Mouse (Mus musculus) hindbrain, embryonic 12.5 days (tissue): ENCODE results near the gene Triap1. TPM values are rescaled to one million over a fixed set of nuclear protein-coding genes. Genes with fewer than 3 reads are reported as not detected.

ENCODE experiments used
- ATAC-seq: fragments of 200-750 bp; cut with Nextera tagmentation; 2 replicates; pipeline ENCODE4 v1.8.0; 2017; ENCODE audit warnings: moderate TSS enrichment; ENCODE audit not compliant: low FRiP score
- H3K27ac ChIP-seq: fragments of 300-500 bp; sonication (generic); 2 replicates; pipeline ENCODE4 v1.5.1; 2016; ENCODE audit warnings: mild to moderate bottlenecking
- H3K27me3 ChIP-seq: fragments of 300-500 bp; sonication (generic); 2 replicates; pipeline ENCODE4 v1.6.1; 2016; ENCODE audit warnings: mild to moderate bottlenecking
- H3K36me3 ChIP-seq: fragments of 300-500 bp; sonication (generic); 2 replicates; pipeline ENCODE4 v1.6.1; 2016; ENCODE audit warnings: mild to moderate bottlenecking
- H3K4me1 ChIP-seq: fragments of 300-500 bp; sonication (generic); 2 replicates; pipeline ENCODE4 v1.6.1; 2016
- H3K4me2 ChIP-seq: fragments of 300-500 bp; sonication (generic); replicated peaks from 2 replicates; pipeline ENCODE4 v1.6.1; 2016; ENCODE audit warnings: mild to moderate bottlenecking
- H3K4me3 ChIP-seq: fragments of 300-500 bp; sonication (generic); 2 replicates; pipeline ENCODE4 v1.5.1; 2016; ENCODE audit warnings: mild to moderate bottlenecking
- H3K9ac ChIP-seq: fragments of 300-500 bp; sonication (generic); 2 replicates; pipeline ENCODE4 v1.6.1; 2016; ENCODE audit warnings: mild to moderate bottlenecking, moderate library complexity
- H3K9me3 ChIP-seq: fragments of 300-500 bp; sonication (generic); replicated peaks from 2 replicates; pipeline ENCODE4 v1.6.1; 2016; ENCODE audit warnings: mild to moderate bottlenecking
- WGBS: fragments of 180-500 bp; shearing (Covaris S2); methylation state at CpG from one replicate; pipeline ENCODE4 v1.1.7; 2016; 5-methylcytosine and 5-hydroxymethylcytosine counted together
- polyA plus RNA-seq: library from polyadenylated mRNA; unstranded; fragments of >200 nt; fragmentation: Nextera tagmentation; extraction: Ambion mirVana; gene quantifications from 2 replicates; pipeline ENCODE4 v1.2.1, GENCODE M21; 2016

Triap1 gene
- polyA plus RNA-seq, 1 experiment from 2014 or later: 49.5 TPM

DNA sequence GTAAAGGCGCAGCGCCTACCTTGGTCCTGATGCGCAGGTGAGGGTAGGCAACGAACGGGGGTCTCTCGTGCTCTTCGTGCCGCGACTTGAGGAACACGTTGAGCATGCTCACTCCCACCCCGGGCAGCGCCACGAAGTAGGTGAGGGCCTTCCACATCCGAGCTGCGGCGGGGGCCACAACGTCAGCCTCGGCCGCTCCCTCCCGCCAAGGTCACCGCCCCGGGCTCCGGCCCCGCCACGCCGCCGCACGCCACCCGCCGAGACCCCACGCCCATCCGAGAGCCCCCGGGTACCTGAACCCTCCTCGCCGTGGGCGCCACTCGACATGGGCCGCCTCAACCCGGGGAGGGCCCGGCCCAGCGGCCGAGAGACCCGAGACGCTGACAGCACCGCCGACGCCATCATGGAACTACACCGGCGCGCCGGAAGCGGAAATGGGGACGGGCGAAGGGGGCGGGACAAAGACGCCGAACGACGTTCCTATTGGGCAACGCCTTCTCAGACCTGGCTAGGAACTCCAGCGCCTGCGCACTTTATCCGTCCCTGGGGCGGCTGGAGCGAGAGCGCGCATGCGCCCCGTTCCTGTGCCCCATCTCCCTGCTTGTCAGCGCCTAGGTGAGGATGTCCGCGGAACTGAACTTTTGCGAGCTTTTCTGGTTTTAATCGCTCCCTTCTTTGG, 7.7 kb downstream of the Triap1 start, which contains the start of gene Cox6a1:
Gene Cox6a1, minus strand, starts transcription at position 436 of the 679 bp plus-strand sequence.
- Histone ChIP-seq H3K9ac (peak within 1 kb of the TSS; percentile 84), H3K4me2 (peak within 1 kb of the TSS; percentile 82), H3K27me3 (no peaks in the 10 kb centered on the region), H3K4me3 (peak within 1 kb of the TSS; percentile 86), H3K9me3 (no peaks in the 10 kb centered on the region), H3K27ac (peak within 1 kb of the TSS; percentile 89), H3K4me1 (peaks cover 20% of the 10 kb centered on the region), H3K36me3 (peaks cover 27% of the 10 kb centered on the region)
- peak; percentile 90 for ATAC-seq
- under 1% methylated on average over 68 of the region's 74 CpGs for WGBS

DNA sequence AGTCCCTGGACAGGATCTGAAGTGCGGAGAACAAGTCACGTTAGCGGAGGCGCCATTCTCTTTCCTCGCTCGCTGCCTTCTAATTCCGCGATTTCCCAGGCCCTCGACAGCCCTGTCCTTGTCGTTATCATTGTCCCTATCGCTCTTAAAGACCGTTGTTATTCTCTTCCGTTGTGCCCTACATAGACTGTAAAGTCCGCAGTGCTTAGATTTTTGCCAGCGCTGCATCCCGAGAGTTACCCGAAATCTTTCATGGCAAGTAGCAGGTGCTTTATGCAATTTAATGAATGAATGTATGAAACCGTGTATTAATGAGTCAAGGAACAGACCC, 8.2 kb downstream of the Triap1 start:
- ATAC-seq: peak; percentile 46; the same call in 1 of the 2 replicates
- WGBS: 1% methylated on average over 18 of the region's 18 CpGs
- Histone ChIP-seq H3K36me3 (peaks cover 22% of the 10 kb centered on the region), H3K4me3 (peak overlapping the region; percentile 86), H3K27me3 (no peaks in the 10 kb centered on the region), H3K9me3 (no peaks in the 10 kb centered on the region), H3K4me2 (peak overlapping the region; percentile 82), H3K9ac (peak overlapping the region; percentile 84), H3K4me1 (peaks cover 20% of the 10 kb centered on the region), H3K27ac (peak overlapping the region; percentile 89)

DNA sequence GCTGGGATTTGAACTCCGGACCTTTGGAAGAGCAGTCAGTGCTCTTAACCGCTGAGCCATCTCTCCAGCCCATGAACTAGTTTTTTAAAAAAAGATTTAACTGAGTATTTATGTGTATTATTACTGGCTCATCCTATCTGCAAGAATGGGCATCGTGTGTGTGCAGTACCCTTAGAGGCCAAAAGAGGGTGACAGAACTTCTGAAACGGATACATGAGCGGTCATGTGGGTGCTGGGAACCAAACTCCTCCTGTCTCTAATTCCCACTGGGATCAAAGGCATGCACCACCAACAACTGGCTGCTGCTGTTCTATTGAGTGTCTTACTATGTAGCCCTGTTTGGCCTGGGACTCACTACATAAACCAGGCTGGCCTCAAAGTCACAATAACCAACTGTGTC, 10.3 kb downstream of the Triap1 start:
- no peak overlapping the region for H3K27ac ChIP-seq
- no peak overlapping the region for H3K9ac ChIP-seq
- H3K4me2 ChIP-seq: no peak overlapping the region
- peaks cover 16% of the 10 kb centered on the region for H3K4me1 ChIP-seq
- H3K9me3 ChIP-seq: no peaks in the 10 kb centered on the region
- peaks cover 2% of the 10 kb centered on the region for H3K36me3 ChIP-seq
- no peak overlapping the region for H3K4me3 ChIP-seq
- no peak for ATAC-seq
- H3K27me3 ChIP-seq: no peaks in the 10 kb centered on the region
- 78% methylated on average over 5 of the region's 5 CpGs for WGBS

DNA sequence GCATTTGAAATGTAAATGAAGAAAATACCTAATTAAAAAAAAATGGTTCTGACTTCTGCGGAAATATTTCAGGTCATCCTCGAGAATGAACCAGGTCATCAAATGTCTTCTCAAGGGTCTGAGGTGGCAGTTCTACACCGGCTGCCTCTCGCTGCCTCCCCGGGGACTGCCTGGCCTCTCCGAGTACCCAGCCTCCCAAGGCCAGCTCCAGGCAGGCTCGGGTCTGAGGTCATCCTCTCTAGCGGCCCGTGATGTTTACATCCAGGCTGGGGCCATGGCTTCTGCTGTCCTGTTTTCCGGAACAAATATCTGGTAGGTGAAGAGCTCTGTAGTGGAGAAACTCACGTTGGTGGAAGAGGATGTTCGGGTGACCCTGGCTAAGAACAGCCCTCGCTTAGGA, 14.0 kb downstream of the Triap1 start:
- H3K4me3 ChIP-seq: no peak overlapping the region
- no peaks in the 10 kb centered on the region for H3K9me3 ChIP-seq
- no peaks in the 10 kb centered on the region for H3K27me3 ChIP-seq
- H3K4me2 ChIP-seq: no peak overlapping the region
- no peaks in the 10 kb centered on the region for H3K36me3 ChIP-seq
- no peak overlapping the region for H3K9ac ChIP-seq
- no peak overlapping the region for H3K27ac ChIP-seq
- no peak for ATAC-seq
- 0 out of 2 replicates have a peak, but pooled peaks cover under 1% of the 10 kb centered on the region for H3K4me1 ChIP-seq
- WGBS: 64% methylated on average over 13 of the region's 13 CpGs

DNA sequence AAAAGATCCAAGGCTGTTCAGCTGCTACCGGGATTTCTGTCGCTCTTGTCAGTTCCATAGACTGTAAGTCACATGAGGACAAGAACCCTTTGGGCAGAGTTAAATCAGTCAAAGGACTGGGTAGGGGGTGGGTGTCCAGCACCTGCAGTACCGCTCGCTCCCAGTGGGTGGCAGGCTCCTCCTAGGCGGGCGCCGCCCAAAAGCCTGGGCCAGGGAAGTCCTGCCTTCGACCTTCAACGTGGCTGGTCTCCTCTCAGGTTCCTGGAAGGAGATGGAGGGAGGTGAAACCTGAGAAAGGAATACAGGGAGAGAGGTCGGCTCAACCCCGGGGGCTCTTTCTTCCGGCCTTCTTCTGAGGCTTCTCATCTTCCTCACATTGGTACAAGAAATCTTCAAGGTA, 17.8 kb downstream of the Triap1 start:
- Histone ChIP-seq H3K4me2 (no peak overlapping the region), H3K4me1 (peaks cover 9% of the 10 kb centered on the region; the same call in 1 of the 2 replicates), H3K27me3 (no peaks in the 10 kb centered on the region), H3K9ac (no peak overlapping the region), H3K4me3 (no peak overlapping the region), H3K9me3 (no peaks in the 10 kb centered on the region), H3K27ac (no peak overlapping the region), H3K36me3 (no peaks in the 10 kb centered on the region)
- WGBS: 6% methylated on average over 12 of the region's 12 CpGs
- ATAC-seq: peak; percentile 66

DNA sequence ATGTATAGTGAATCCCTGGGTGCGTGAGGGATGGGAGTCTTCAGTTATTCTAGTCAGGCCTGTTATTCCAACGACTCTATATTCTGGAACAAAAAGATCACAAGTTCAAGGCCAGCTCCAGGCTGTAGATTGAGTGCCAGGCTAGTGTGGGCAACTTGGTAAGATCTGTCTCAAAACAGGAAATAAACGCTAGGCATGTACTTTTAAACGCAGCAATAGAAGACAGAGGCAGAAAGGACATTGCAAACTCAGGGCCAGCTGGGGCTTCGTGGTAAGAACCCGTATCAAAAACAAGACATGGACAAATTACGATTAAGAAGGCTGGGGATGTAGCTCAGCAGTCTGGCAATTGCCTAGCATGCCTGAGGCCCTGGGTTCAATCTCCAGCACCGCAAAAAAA, 18.4 kb downstream of the Triap1 start:
- 86% methylated on average over 8 of the region's 8 CpGs for WGBS
- H3K9ac ChIP-seq: no peak overlapping the region
- no peaks in the 10 kb centered on the region for H3K36me3 ChIP-seq
- H3K9me3 ChIP-seq: no peaks in the 10 kb centered on the region
- no peak overlapping the region for H3K27ac ChIP-seq
- no peak overlapping the region for H3K4me2 ChIP-seq
- H3K4me1 ChIP-seq: peaks cover 9% of the 10 kb centered on the region; the same call in 1 of the 2 replicates
- no peaks in the 10 kb centered on the region for H3K27me3 ChIP-seq
- H3K4me3 ChIP-seq: no peak overlapping the region
- no peak for ATAC-seq

DNA sequence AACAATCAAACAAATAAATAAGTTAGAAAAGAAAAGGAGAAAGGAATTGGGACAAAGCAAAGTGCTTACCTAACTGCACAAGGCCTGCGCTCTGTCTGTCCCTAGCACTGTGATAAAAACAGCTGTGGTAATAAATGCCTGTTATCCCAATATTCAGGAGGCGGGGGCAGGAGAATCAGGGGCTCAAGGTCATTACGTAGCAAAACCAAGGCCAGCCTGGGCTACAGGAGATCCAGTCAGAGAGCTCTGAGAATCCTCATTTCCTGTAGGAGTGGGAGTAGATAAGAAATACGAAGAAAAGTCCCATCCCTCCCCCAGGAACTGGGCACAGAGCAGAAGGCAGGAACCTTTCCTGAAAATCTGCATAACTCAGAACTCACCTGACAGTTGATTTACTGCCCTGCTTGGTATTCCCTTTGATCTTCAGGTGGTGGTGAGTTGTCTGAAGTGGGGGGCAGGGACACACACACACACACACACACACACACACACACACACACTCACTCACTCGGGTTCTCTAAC, 18.9 kb downstream of the Triap1 start:
- no peak for ATAC-seq
- H3K4me1 ChIP-seq: peaks cover 9% of the 10 kb centered on the region; the same call in 1 of the 2 replicates
- 60% methylated on average over 5 of the region's 5 CpGs for WGBS

DNA sequence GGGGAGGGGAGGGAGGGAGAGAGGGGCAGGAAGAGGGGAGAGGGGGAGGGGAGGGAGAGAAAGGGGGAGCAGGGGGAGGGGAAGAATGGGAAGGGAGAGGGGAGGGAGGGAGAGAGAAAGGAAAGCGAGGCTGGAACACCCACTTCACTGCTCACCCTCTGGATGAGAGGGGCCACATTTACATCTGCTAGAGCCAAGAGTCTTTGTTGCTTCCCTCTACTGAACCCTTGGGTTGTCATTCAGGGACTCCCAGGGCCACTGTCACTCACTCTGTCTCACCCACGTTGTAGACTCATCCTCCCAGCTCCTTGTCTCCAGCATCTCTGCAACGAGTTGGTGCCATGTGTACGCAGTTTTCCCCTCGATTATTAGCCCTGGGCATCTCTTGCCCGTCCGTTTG, 21.2 kb downstream of the Triap1 start:
- WGBS: 26% methylated on average over 7 of the region's 7 CpGs
- no peak overlapping the region; the same call in 1 of the 2 replicates for H3K27ac ChIP-seq
- no peak for ATAC-seq

More for the DNA sequence above, 18.9 kb downstream of the Triap1 start:
- H3K27me3 ChIP-seq: no peaks in the 10 kb centered on the region
- no peak overlapping the region for H3K4me2 ChIP-seq
- H3K27ac ChIP-seq: no peak overlapping the region
- H3K36me3 ChIP-seq: no peaks in the 10 kb centered on the region
- H3K9me3 ChIP-seq: no peaks in the 10 kb centered on the region
- no peak overlapping the region for H3K9ac ChIP-seq
- H3K4me3 ChIP-seq: no peak overlapping the region

DNA sequence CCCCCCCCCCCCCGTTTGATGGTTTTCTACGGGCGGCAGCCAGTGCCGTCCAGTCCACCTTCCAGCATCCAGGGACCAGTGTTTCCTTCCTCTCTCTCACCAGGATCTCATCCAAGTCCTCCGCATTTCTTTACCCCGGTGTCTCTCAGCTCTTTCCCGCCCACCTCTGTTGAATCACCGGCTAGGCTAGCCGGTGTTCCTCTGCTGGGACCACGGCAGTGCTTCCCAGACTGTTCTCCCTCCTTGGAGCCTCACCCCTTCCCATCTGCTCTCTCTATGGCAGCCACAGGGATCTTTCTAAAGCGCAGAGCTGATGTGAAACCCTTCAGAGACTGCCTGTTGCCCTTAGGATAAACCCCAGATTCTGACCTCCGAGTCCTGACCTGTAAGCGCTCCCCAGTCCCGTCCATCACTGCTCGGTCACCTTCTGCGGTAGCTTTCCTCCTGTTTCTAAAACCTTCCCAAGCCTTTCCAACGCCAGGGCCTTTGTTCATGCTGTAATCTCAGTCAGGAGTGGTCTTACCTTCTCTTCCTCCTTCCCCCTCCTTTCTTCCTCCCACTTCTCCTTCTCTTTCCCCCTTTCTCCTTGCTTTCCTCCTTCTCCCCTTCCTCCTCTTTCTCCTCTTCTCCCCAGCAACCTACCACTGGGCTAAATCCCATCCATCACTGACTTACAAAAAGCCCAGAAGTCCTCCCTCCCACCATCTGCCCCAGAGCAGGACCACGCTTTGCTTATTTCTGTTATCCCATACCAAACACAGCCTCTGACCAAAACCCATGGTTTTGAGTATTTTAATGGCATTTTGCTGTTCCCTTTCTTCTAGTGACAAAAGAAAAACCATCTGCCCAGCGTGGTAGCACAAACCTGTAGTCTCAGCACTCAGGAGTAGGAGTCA, 22.0 kb downstream of the Triap1 start:
- Histone ChIP-seq H3K27ac (peak overlapping the region; percentile 66), H3K4me3 (no peak overlapping the region), H3K9ac (no peak overlapping the region; the same call in 1 of the 2 replicates), H3K4me1 (peaks cover 9% of the 10 kb centered on the region; the same call in 1 of the 2 replicates), H3K27me3 (no peaks in the 10 kb centered on the region), H3K36me3 (no peaks in the 10 kb centered on the region), H3K9me3 (no peaks in the 10 kb centered on the region), H3K4me2 (no peak overlapping the region)
- 10% methylated on average over 19 of the region's 19 CpGs for WGBS
- ATAC-seq: no peak

More for the DNA sequence above, 21.2 kb downstream of the Triap1 start:
- Histone ChIP-seq H3K9ac (peak overlapping the region; percentile 2; the same call in 1 of the 2 replicates), H3K4me3 (no peak overlapping the region), H3K27me3 (no peaks in the 10 kb centered on the region), H3K9me3 (no peaks in the 10 kb centered on the region), H3K4me1 (peaks cover 9% of the 10 kb centered on the region; the same call in 1 of the 2 replicates), H3K36me3 (no peaks in the 10 kb centered on the region), H3K4me2 (no peak overlapping the region)

DNA sequence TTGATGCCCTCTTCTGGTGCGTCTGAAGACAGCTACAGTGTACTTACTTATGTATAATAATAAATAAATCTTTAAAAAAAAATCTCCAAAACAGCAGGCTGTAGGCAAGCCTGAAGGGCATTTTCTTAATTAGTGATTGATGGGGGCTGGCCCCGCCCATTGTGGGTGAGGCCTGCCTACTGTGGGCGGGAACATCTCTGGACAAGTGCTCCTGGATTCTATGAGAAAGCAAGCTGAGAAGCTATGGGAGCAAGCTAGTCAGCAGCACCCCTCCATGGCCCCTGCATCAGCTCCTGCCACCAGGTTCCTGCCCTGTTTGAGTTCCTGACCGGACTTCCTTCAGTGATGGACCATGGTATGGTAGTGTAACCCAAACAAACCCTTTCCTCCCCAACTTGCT, 23.8 kb downstream of the Triap1 start:
- Histone ChIP-seq H3K4me3 (no peak overlapping the region), H3K4me1 (peaks cover 9% of the 10 kb centered on the region; the same call in 1 of the 2 replicates), H3K36me3 (no peaks in the 10 kb centered on the region), H3K27me3 (no peaks in the 10 kb centered on the region), H3K9me3 (no peaks in the 10 kb centered on the region), H3K4me2 (no peak overlapping the region), H3K9ac (no peak overlapping the region), H3K27ac (no peak overlapping the region)
- no peak for ATAC-seq
- WGBS: 90% methylated on average over 4 of the region's 4 CpGs

DNA sequence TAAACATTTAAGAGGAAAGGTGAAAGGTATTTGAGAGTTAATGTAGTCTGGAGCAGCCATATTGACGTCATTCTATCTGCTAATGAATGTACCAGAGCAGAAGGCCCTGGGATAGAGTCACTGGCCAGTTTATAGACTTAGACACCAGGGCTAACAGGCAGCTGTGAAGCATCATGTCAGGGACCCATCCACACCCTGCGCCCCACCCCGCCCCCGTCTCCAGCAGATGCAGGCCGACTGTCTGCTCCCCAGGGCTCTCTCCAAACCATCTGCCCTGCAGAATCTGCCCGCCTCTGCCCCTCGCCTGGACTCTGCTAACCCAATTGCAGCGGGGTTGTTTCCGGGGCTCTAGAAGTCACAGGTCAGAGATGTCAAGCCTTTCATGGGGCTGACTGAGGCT, 30.7 kb downstream of the Triap1 start:
- H3K4me3 ChIP-seq: no peak overlapping the region
- H3K9ac ChIP-seq: no peak overlapping the region
- ATAC-seq: no peak
- WGBS: 36% methylated on average over 9 of the region's 9 CpGs
- no peak overlapping the region for H3K4me2 ChIP-seq
- peaks cover 12% of the 10 kb centered on the region for H3K4me1 ChIP-seq
- no peaks in the 10 kb centered on the region for H3K27me3 ChIP-seq
- no peaks in the 10 kb centered on the region for H3K36me3 ChIP-seq
- no peaks in the 10 kb centered on the region for H3K9me3 ChIP-seq
- H3K27ac ChIP-seq: peak overlapping the region; percentile 52
